Mouse (Mus musculus): Measurements from ENCODE around the gene Hagh. TPM values are rescaled to one million over a fixed set of nuclear protein-coding genes. Genes with fewer than 3 reads are reported as not detected.
A peak's percentile ranks its signal among the peaks of the same experiment; 100 is the strongest.

Hagh gene
- total and polyA plus RNA-seq, 2 experiments from 2014 or later, result 116 to 129 TPM

DNA sequence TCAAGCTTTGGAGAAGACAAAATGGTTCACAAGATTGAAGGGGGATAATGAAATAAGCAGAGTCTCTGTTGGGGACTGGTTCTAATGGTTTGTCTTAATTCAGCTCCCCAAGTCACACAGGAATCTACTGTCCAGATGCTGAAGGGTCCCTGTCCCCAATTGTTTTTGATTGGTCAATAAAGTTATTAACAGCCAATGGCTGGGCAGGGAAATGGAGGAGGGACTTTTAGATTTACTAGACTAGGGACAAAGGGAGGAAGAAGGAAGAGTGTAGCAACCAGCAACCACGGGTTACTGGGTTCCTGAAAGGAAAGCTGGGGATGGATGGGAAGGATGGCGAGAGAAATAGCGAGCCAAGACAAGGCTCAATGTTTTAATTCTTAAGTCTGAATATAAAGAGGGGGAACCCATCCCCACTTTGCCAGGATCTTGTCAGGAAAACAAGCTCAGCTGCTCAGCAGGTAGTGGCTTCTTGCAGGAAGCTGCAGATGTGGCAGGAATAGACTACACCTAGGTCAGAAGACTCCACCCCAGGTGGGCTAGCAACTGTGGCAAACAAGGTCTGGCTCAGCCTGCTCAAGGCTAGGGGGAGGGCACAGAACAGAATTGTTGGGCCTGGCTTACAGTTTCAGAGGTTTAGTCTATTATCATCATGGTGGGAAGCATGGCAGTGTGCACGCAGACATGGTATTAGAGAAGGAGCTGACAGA is 33.9 kb downstream of the Hagh start:
- no peaks in the 10 kb centered on the region for H3K4me1 ChIP-seq (ENCODE audit: control insufficient read depth, insufficient read depth)
- H3K27ac ChIP-seq (ENCODE audit: low read depth), result no peak overlapping the region
- TF ChIP-seq CTCF (IDR thresholded peaks at IDR 0.05; ENCODE audit: low read depth) (no peak), EP300 (IDR thresholded peaks at IDR 0.05; ENCODE audit: low read depth) (no peak)
- H3K4me3 ChIP-seq (ENCODE audit: low read depth, low read length), result no peak overlapping the region
- no peak overlapping the region for H3K9ac ChIP-seq (replicated peaks; ENCODE audit: low read depth, low read length)
- H3K36me3 ChIP-seq (replicated peaks; ENCODE audit: control insufficient read depth, insufficient read depth, low read length), result no peaks in the 10 kb centered on the region
- ATAC-seq (ENCODE audit: insufficient read depth, low read depth) (no peak), DNase-seq (ENCODE audit: low spot score) (no peak)
- H3K27me3 ChIP-seq (ENCODE audit: control insufficient read depth, insufficient read depth, low read length), result no peaks in the 10 kb centered on the region
- 34% methylated on average over 4 of the region's 4 CpGs for WGBS
- H3K9me3 ChIP-seq (replicated peaks; ENCODE audit: control insufficient read depth, low read length), result no peaks in the 10 kb centered on the region
- H3K4me2 ChIP-seq (ENCODE audit: low read depth, low read length), result no peak overlapping the region

DNA sequence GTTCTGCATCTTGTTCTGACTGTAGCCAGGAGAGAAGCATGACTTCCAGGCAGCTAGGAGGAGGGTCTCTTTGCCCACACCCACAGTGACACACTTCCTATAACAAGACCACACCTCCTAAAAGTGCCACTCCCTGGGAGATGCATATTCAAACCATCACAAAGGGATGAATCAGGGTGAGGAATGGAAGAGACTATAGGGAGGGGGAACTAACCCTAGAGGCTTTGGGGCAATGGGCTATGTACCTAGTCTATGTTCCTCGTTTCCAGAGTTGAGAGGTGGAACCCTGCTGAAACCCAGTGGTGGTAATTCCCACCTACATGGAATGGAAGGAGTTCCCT is 34.4 kb downstream of the Hagh start:
- Histone ChIP-seq H3K27me3 (ENCODE audit: control insufficient read depth, insufficient read depth, low read length) (no peaks in the 10 kb centered on the region), H3K27ac (ENCODE audit: low read depth) (no peak overlapping the region), H3K4me3 (ENCODE audit: low read depth, low read length) (no peak overlapping the region), H3K4me2 (ENCODE audit: low read depth, low read length) (no peak overlapping the region), H3K4me1 (ENCODE audit: control insufficient read depth, insufficient read depth) (no peaks in the 10 kb centered on the region), H3K9me3 (replicated peaks; ENCODE audit: control insufficient read depth, low read length) (no peaks in the 10 kb centered on the region), H3K36me3 (replicated peaks; ENCODE audit: control insufficient read depth, insufficient read depth, low read length) (no peaks in the 10 kb centered on the region), H3K9ac (replicated peaks; ENCODE audit: low read depth, low read length) (no peak overlapping the region)
- WGBS, result 21% methylated on average over 1 of the region's 1 CpGs
- ATAC-seq (ENCODE audit: insufficient read depth, low read depth) (no peak), DNase-seq (ENCODE audit: low spot score) (no peak)
- TF ChIP-seq CTCF (IDR thresholded peaks at IDR 0.05; ENCODE audit: low read depth), result no peak
- no peak for TF ChIP-seq EP300 (IDR thresholded peaks at IDR 0.05; ENCODE audit: low read depth)

DNA sequence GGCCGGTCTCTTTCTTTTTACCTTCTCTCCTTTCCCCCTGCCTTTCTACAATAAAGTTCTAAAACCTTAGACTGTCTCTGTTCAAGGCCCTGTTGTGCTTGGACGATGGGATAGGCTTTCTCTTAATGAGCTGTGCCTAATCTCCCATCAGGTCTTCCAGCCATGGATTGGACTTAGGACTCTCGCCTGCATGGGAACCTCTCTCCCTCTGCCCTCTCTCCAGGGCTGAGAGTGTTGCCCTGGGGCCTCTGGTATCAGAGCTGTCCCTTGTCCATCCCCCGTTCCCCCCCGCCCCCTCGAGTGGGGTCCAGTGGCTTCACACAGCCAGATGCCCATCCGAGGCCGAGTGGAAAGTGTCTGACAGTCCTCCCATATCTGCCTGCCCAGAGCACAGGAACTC is 35.0 kb downstream of the Hagh start:
- H3K9me3 ChIP-seq (replicated peaks; ENCODE audit: control insufficient read depth, low read length), result no peaks in the 10 kb centered on the region
- ATAC-seq (ENCODE audit: insufficient read depth, low read depth), result no peak
- WGBS, result 60% methylated on average over 8 of the region's 8 CpGs
- no peak overlapping the region for H3K27ac ChIP-seq (ENCODE audit: low read depth)
- TF ChIP-seq EP300 (IDR thresholded peaks at IDR 0.05; ENCODE audit: low read depth) (no peak), CTCF (IDR thresholded peaks at IDR 0.05; ENCODE audit: low read depth) (no peak)
- H3K9ac ChIP-seq (replicated peaks; ENCODE audit: low read depth, low read length), result no peak overlapping the region
- DNase-seq (ENCODE audit: low spot score), result no peak
- no peak overlapping the region for H3K4me3 ChIP-seq (ENCODE audit: low read depth, low read length)
- H3K4me1 ChIP-seq (ENCODE audit: control insufficient read depth, insufficient read depth), result no peaks in the 10 kb centered on the region
- no peaks in the 10 kb centered on the region for H3K36me3 ChIP-seq (replicated peaks; ENCODE audit: control insufficient read depth, insufficient read depth, low read length)
- H3K27me3 ChIP-seq (ENCODE audit: control insufficient read depth, insufficient read depth, low read length), result no peaks in the 10 kb centered on the region
- no peak overlapping the region for H3K4me2 ChIP-seq (ENCODE audit: low read depth, low read length)

DNA sequence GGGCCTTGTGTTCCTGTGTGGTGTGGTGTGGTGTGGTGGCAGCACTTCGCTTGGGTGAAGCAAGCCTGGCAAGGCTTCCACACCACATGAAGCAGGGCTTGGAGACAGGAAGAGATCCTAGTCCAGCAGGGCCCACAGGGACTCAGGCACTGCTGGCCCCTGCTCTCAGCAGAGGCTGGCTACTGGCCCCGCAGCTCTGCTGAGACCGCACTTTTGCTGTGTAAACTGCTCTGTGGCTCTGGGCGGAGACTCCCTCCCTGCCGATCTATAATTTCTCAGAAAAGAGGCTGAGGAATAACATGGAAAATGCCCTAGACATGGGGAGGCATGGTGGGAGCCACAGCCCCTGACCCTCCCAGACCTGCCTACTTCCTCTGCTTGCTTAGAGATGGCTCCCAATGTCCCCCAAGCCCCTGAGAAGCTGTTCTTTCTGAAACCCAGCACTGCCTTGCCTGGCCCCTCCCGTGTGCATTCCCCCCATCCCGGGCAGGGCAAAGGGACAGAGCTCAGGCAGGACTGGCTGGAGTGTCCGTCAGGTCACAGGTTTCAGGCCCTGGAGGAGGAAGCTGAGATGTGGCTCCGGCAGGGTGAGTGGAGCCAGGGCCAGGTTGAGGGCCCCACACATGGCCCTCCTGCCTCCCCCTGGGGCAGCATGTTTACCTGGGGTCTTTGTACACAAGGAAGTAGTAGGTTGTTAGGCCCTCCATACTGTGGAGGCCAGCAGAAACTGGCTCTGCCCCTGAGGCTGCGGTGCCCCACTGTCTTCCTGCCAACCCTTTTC is 37.6 kb downstream of the Hagh start:
- 56% methylated on average over 10 of the region's 10 CpGs for WGBS
- Histone ChIP-seq H3K4me1 (ENCODE audit: control insufficient read depth, insufficient read depth) (no peaks in the 10 kb centered on the region), H3K4me3 (ENCODE audit: low read depth, low read length) (no peak overlapping the region), H3K36me3 (replicated peaks; ENCODE audit: control insufficient read depth, insufficient read depth, low read length) (no peaks in the 10 kb centered on the region), H3K4me2 (ENCODE audit: low read depth, low read length) (no peak overlapping the region), H3K9ac (replicated peaks; ENCODE audit: low read depth, low read length) (0 out of 2 replicates have a peak overlapping the region, but pooled peaks have one; percentile 28), H3K9me3 (replicated peaks; ENCODE audit: control insufficient read depth, low read length) (no peaks in the 10 kb centered on the region), H3K27me3 (ENCODE audit: control insufficient read depth, insufficient read depth, low read length) (no peaks in the 10 kb centered on the region), H3K27ac (ENCODE audit: low read depth) (no peak overlapping the region)
- DNase-seq (ENCODE audit: low spot score), result no peak
- ATAC-seq (ENCODE audit: insufficient read depth, low read depth), result no peak
- TF ChIP-seq CTCF (IDR thresholded peaks at IDR 0.05; ENCODE audit: low read depth), result no peak
- no peak for TF ChIP-seq EP300 (IDR thresholded peaks at IDR 0.05; ENCODE audit: low read depth)

DNA sequence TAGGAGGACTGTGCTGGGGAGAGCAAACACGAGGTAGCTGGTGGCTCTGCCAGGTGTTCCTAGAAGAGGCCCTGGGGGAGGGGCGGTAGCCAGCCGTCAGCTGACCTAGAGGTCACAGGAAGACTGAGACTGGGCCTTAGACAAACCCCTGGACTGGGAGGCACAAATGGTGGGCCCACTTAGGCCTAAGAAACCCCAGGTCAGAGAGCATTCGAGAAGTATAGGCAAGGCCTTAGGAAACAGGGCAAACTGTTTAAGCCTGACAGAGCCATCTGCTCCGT is 38.1 kb downstream of the Hagh start:
- no peaks in the 10 kb centered on the region for H3K27me3 ChIP-seq (ENCODE audit: control insufficient read depth, insufficient read depth, low read length)
- 0 out of 2 replicates have a peak overlapping the region, but pooled peaks have one; percentile 28 for H3K9ac ChIP-seq (replicated peaks; ENCODE audit: low read depth, low read length)
- no peaks in the 10 kb centered on the region for H3K9me3 ChIP-seq (replicated peaks; ENCODE audit: control insufficient read depth, low read length)
- TF ChIP-seq EP300 (IDR thresholded peaks at IDR 0.05; ENCODE audit: low read depth) (no peak), CTCF (IDR thresholded peaks at IDR 0.05; ENCODE audit: low read depth) (no peak)
- H3K36me3 ChIP-seq (replicated peaks; ENCODE audit: control insufficient read depth, insufficient read depth, low read length), result peaks cover 3% of the 10 kb centered on the region
- no peaks in the 10 kb centered on the region for H3K4me1 ChIP-seq (ENCODE audit: control insufficient read depth, insufficient read depth)
- no peak overlapping the region for H3K4me3 ChIP-seq (ENCODE audit: low read depth, low read length)
- ATAC-seq (ENCODE audit: insufficient read depth, low read depth) (no peak), DNase-seq (ENCODE audit: low spot score) (no peak)
- no peak overlapping the region for H3K27ac ChIP-seq (ENCODE audit: low read depth)
- no peak overlapping the region for H3K4me2 ChIP-seq (ENCODE audit: low read depth, low read length)
- 40% methylated on average over 5 of the region's 5 CpGs for WGBS

All from heart, postnatal 0 days (tissue).